Mouse (Mus musculus): ENCODE data around the gene Gm49337. TPM values are rescaled to one million over a fixed set of nuclear protein-coding genes. Genes with fewer than 3 reads are reported as not detected.

Gene Gm49337
- polyA plus RNA-seq, 1 experiment from 2014 or later: not detected

GRCm38 (mm10) chr4:116293296-116293695 is 120.1 kb downstream of the Gm49337 start:
- Histone ChIP-seq H3K27ac (no peak overlapping the region), H3K4me1 (no peaks in the 10 kb centered on the region), H3K27me3 (no peaks in the 10 kb centered on the region), H3K4me3 (no peak overlapping the region), H3K4me2 (replicated peaks) (no peak overlapping the region), H3K9ac (no peak overlapping the region), H3K36me3 (peaks cover 67% of the 10 kb centered on the region), H3K9me3 (no peaks in the 10 kb centered on the region)
- WGBS: 88% methylated on average over 12 of the region's 12 CpGs
- ATAC-seq (ENCODE audit: low FRiP score, low read depth): no peak

GRCm38 (mm10) chr4:116300878-116301355 is 127.7 kb downstream of the Gm49337 start:
- peak; percentile 64 for ATAC-seq (ENCODE audit: low FRiP score, low read depth)
- no peak overlapping the region for H3K9ac ChIP-seq
- H3K4me1 ChIP-seq: no peaks in the 10 kb centered on the region
- H3K9me3 ChIP-seq: no peaks in the 10 kb centered on the region
- H3K27me3 ChIP-seq: no peaks in the 10 kb centered on the region
- 57% methylated on average over 4 of the region's 4 CpGs for WGBS
- H3K27ac ChIP-seq: no peak overlapping the region
- no peak overlapping the region for H3K4me2 ChIP-seq (replicated peaks)
- no peak overlapping the region for H3K4me3 ChIP-seq
- peaks cover 34% of the 10 kb centered on the region for H3K36me3 ChIP-seq

GRCm38 (mm10) chr4:116304551-116304950 is 131.4 kb downstream of the Gm49337 start:
- Histone ChIP-seq H3K4me3 (no peak overlapping the region), H3K4me2 (replicated peaks) (no peak overlapping the region), H3K9me3 (no peaks in the 10 kb centered on the region), H3K9ac (no peak overlapping the region), H3K36me3 (peaks cover 56% of the 10 kb centered on the region), H3K4me1 (no peaks in the 10 kb centered on the region), H3K27ac (no peak overlapping the region), H3K27me3 (no peaks in the 10 kb centered on the region)
- no peak for ATAC-seq (ENCODE audit: low FRiP score, low read depth)
- WGBS: 16% methylated on average over 1 of the region's 1 CpGs

GRCm38 (mm10) chr4:116317575-116317974 is 144.4 kb downstream of the Gm49337 start:
- WGBS: 88% methylated on average over 4 of the region's 4 CpGs
- Histone ChIP-seq H3K4me2 (replicated peaks) (no peak overlapping the region), H3K9ac (no peak overlapping the region), H3K4me1 (no peaks in the 10 kb centered on the region), H3K27ac (no peak overlapping the region), H3K4me3 (no peak overlapping the region), H3K27me3 (no peaks in the 10 kb centered on the region), H3K9me3 (no peaks in the 10 kb centered on the region), H3K36me3 (peaks cover 88% of the 10 kb centered on the region)
- ATAC-seq (ENCODE audit: low FRiP score, low read depth): no peak

GRCm38 (mm10) chr4:116322127-116322526 is 148.9 kb downstream of the Gm49337 start:
- H3K27ac ChIP-seq: no peak overlapping the region
- ATAC-seq (ENCODE audit: low FRiP score, low read depth): no peak
- WGBS: 87% methylated on average over 6 of the region's 6 CpGs
- no peak overlapping the region for H3K4me3 ChIP-seq
- H3K9ac ChIP-seq: no peak overlapping the region
- H3K27me3 ChIP-seq: no peaks in the 10 kb centered on the region
- H3K9me3 ChIP-seq: no peaks in the 10 kb centered on the region
- no peaks in the 10 kb centered on the region for H3K4me1 ChIP-seq
- no peak overlapping the region for H3K4me2 ChIP-seq (replicated peaks)
- peaks cover 80% of the 10 kb centered on the region for H3K36me3 ChIP-seq

- Histone ChIP-seq H3K4me1 (no peaks in the 10 kb centered on the region), H3K4me3 (no peak overlapping the region), H3K9ac (no peak overlapping the region), H3K9me3 (no peaks in the 10 kb centered on the region), H3K4me2 (replicated peaks) (no peak overlapping the region), H3K27me3 (no peaks in the 10 kb centered on the region), H3K27ac (no peak overlapping the region), H3K36me3 (peaks cover 38% of the 10 kb centered on the region)
- no peak for ATAC-seq (ENCODE audit: low FRiP score, low read depth)
- 90% methylated on average over 3 of the region's 3 CpGs for WGBS
Measured at GRCm38 (mm10) chr4:116329256-116329655, 156.1 kb downstream of the Gm49337 start.

- H3K27ac ChIP-seq: no peak overlapping the region
- H3K9me3 ChIP-seq: no peaks in the 10 kb centered on the region
- no peak overlapping the region for H3K9ac ChIP-seq
- WGBS: 78% methylated on average over 1 of the region's 1 CpGs
- no peaks in the 10 kb centered on the region for H3K27me3 ChIP-seq
- no peaks in the 10 kb centered on the region for H3K4me1 ChIP-seq
- no peak for ATAC-seq (ENCODE audit: low FRiP score, low read depth)
- H3K4me3 ChIP-seq: no peak overlapping the region
- no peak overlapping the region for H3K4me2 ChIP-seq (replicated peaks)
- H3K36me3 ChIP-seq: no peaks in the 10 kb centered on the region
Measured at GRCm38 (mm10) chr4:116336294-116336693, 163.1 kb downstream of the Gm49337 start.

- no peak for ATAC-seq (ENCODE audit: low FRiP score, low read depth)
- Histone ChIP-seq H3K27ac (no peak overlapping the region), H3K9ac (no peak overlapping the region), H3K4me1 (no peaks in the 10 kb centered on the region), H3K4me2 (replicated peaks) (no peak overlapping the region), H3K4me3 (no peak overlapping the region), H3K9me3 (no peaks in the 10 kb centered on the region), H3K27me3 (no peaks in the 10 kb centered on the region), H3K36me3 (no peaks in the 10 kb centered on the region)
Measured at GRCm38 (mm10) chr4:116342119-116342518, 168.9 kb downstream of the Gm49337 start.

Other genes with a start within 250 kb of the Gm49337 start
- 0.18 TPM in 1 of 2 replicates, not detected in the other for gene Dmbx1, start 233.5 kb upstream of the Gm49337 start, polyA plus RNA-seq (2015; fragmentation: Nextera tagmentation; extraction: Ambion mirVana)
- gene Faah, start 155.5 kb upstream of the Gm49337 start, polyA plus RNA-seq (2015; fragmentation: Nextera tagmentation; extraction: Ambion mirVana): 0.61 and 0.75 TPM in 2 replicates
- 19.8 and 20.0 TPM in 2 replicates for gene Nsun4, start 119.5 kb upstream of the Gm49337 start, polyA plus RNA-seq (2015; fragmentation: Nextera tagmentation; extraction: Ambion mirVana)
- 456 and 481 TPM in 2 replicates for gene Uqcrh, start 98.3 kb upstream of the Gm49337 start, polyA plus RNA-seq (2015; fragmentation: Nextera tagmentation; extraction: Ambion mirVana)
- 83.1 and 86.8 TPM in 2 replicates for gene Lrrc41, start 98.1 kb upstream of the Gm49337 start, polyA plus RNA-seq (2015; fragmentation: Nextera tagmentation; extraction: Ambion mirVana)
- gene Rad54l, start 49.7 kb upstream of the Gm49337 start, polyA plus RNA-seq (2015; fragmentation: Nextera tagmentation; extraction: Ambion mirVana): 38.0 TPM in 2 replicates
- 63.4 and 69.0 TPM in 2 replicates for gene Pomgnt1, start 49.5 kb upstream of the Gm49337 start, polyA plus RNA-seq (2015; fragmentation: Nextera tagmentation; extraction: Ambion mirVana)
- gene Lurap1, start 22.0 kb upstream of the Gm49337 start, polyA plus RNA-seq (2015; fragmentation: Nextera tagmentation; extraction: Ambion mirVana): 2.3 and 2.6 TPM in 2 replicates
- gene Tspan1, start 5.8 kb upstream of the Gm49337 start, polyA plus RNA-seq (2015; fragmentation: Nextera tagmentation; extraction: Ambion mirVana): 0.10 TPM in 1 of 2 replicates, not detected in the other
- gene 1700042G07Rik, start within 50 bp of the Gm49337 start, polyA plus RNA-seq (2015; fragmentation: Nextera tagmentation; extraction: Ambion mirVana): not detected in 2 replicates
- 25.3 and 27.9 TPM in 2 replicates for gene Pik3r3, start 48.2 kb downstream of the Gm49337 start, polyA plus RNA-seq (2015; fragmentation: Nextera tagmentation; extraction: Ambion mirVana)

All from limb, embryonic 13.5 days (tissue).